Mouse (Mus musculus) liver, postnatal 0 days (tissue): ENCODE results near the gene Bex1. TPM values are rescaled to one million over a fixed set of nuclear protein-coding genes. Genes with fewer than 3 reads are reported as not detected.

ENCODE experiments used
- ATAC-seq: fragments of 200-750 bp; cut with Nextera tagmentation; 2 replicates; pipeline ENCODE4 v1.8.0; 2017; ENCODE audit warnings: mild to moderate bottlenecking, moderate library complexity
- DNase-seq: peaks from one replicate; pipeline ENCODE4 v3.0.0-alpha.2; 2016
- H3K27ac ChIP-seq: fragments of 300-500 bp; sonication (generic); 2 replicates; pipeline ENCODE4 v1.5.1; 2014; ENCODE audit warnings: antibody characterized with exemption, moderate library complexity, mild to moderate bottlenecking, low read depth
- H3K27me3 ChIP-seq: fragments of 300-500 bp; sonication (generic); 2 replicates; pipeline ENCODE4 v1.6.1; 2014; ENCODE audit warnings: low read length, control low read depth, mixed read lengths; ENCODE audit not compliant: insufficient read depth
- H3K36me3 ChIP-seq: fragments of 300-500 bp; sonication (generic); replicated peaks from 2 replicates; pipeline ENCODE4 v1.6.1; 2014; ENCODE audit warnings: mild to moderate bottlenecking, control low read depth, low read length, moderate library complexity, mixed read lengths; ENCODE audit not compliant: insufficient read depth
- H3K4me1 ChIP-seq: fragments of 300-500 bp; sonication (generic); 2 replicates; pipeline ENCODE4 v1.6.1; 2014; ENCODE audit warnings: antibody characterized with exemption, mild to moderate bottlenecking, control low read depth; ENCODE audit not compliant: insufficient read depth
- H3K4me2 ChIP-seq: fragments of 300-500 bp; sonication (generic); 2 replicates; pipeline ENCODE4 v1.6.1; 2014; ENCODE audit warnings: low read depth, mild to moderate bottlenecking, low read length, moderate library complexity, mixed read lengths
- H3K4me3 ChIP-seq: fragments of 300-500 bp; sonication (generic); 2 replicates; pipeline ENCODE4 v1.5.1; 2014; ENCODE audit warnings: low read depth, low read length
- H3K9ac ChIP-seq: fragments of 300-500 bp; sonication (generic); replicated peaks from 2 replicates; pipeline ENCODE4 v1.6.1; 2014; ENCODE audit warnings: mild to moderate bottlenecking, moderate library complexity
- H3K9me3 ChIP-seq: fragments of 300-500 bp; sonication (generic); 2 replicates; pipeline ENCODE4 v1.6.1; 2016; ENCODE audit warnings: mild to moderate bottlenecking, control low read depth, low read length, mixed read lengths
- CTCF ChIP-seq: sonication (generic); IDR thresholded peaks from 2 replicates; pipeline ENCODE4 v1.5.1; 2016; ENCODE audit warnings: antibody characterized with exemption, low read depth
- EP300 ChIP-seq: IDR thresholded peaks from 2 replicates; pipeline ENCODE4 v1.6.1; 2016; ENCODE audit warnings: antibody characterized with exemption, low read depth, mild to moderate bottlenecking
- WGBS: fragments of 180-500 bp; shearing (Covaris S2); extraction: QIAGEN DNeasy Blood & Tissue Kit; methylation state at CpG from one replicate; pipeline ENCODE4 v1.1.7; 2014; ENCODE audit not compliant: insufficient replicate concordance; 5-methylcytosine and 5-hydroxymethylcytosine counted together
- microRNA-seq: library from miRNA; unstranded; fragments of <30 nt; microRNA quantifications from one replicate; pipeline ENCODE4, GENCODE M21; 2016
- polyA plus RNA-seq: library from polyadenylated mRNA; unstranded; fragments of >200 nt; fragmentation: Nextera tagmentation; extraction: Ambion mirVana; gene quantifications from 2 replicates; pipeline ENCODE4 v1.2.1, GENCODE M21; 2015

Gene Bex1
- polyA plus RNA-seq, 1 experiment from 2014 or later: 134 TPM

- no peaks in the 10 kb centered on the region for H3K9me3 ChIP-seq
- no peak overlapping the region for H3K9ac ChIP-seq
- no peak for TF ChIP-seq EP300
- no peak for TF ChIP-seq CTCF
- DNase-seq: no peak
- no peaks in the 10 kb centered on the region for H3K4me1 ChIP-seq
- no peaks in the 10 kb centered on the region for H3K27me3 ChIP-seq
- WGBS: 35% methylated on average over 11 of the region's 11 CpGs
- H3K4me3 ChIP-seq: no peak overlapping the region
- no peaks in the 10 kb centered on the region for H3K36me3 ChIP-seq
- H3K27ac ChIP-seq: no peak overlapping the region
- no peak overlapping the region for H3K4me2 ChIP-seq
- ATAC-seq: no peak
Measured at GRCm38 (mm10) chrX:136180897-136181553, 34.3 kb downstream of the Bex1 start.

DNA sequence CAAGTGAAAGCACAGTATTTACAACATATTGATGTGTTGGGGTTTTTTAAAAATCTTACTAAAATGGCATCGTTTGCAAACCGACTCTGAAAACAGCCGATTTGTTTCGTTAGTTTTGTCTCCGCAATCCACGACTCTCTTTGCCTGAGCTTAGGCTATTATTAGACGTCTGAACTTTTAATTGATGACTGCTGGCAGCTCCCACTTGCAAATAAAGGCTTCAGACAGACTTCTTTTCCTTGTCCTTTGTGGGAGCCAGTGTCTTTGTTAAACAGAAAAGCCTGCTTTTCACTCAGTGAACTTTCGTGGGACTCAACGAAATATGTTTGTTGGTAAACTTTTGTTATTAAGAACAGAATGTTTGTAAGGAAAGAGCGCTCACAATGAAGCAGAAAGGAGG, 42.5 kb downstream of the Bex1 start:
- H3K4me2 ChIP-seq: peak overlapping the region; percentile 70
- no peaks in the 10 kb centered on the region for H3K36me3 ChIP-seq
- no peaks in the 10 kb centered on the region for H3K27me3 ChIP-seq
- ATAC-seq (no peak), DNase-seq (no peak)
- no peaks in the 10 kb centered on the region for H3K9me3 ChIP-seq
- no peaks in the 10 kb centered on the region for H3K4me1 ChIP-seq
- WGBS: 30% methylated on average over 10 of the region's 10 CpGs
- H3K4me3 ChIP-seq: peak overlapping the region; percentile 59
- H3K27ac ChIP-seq: peak overlapping the region; percentile 70; the same call in 1 of the 2 replicates
- peak overlapping the region; percentile 67; the same call in 1 of the 2 replicates for H3K9ac ChIP-seq
- TF ChIP-seq CTCF: no peak

- no peaks in the 10 kb centered on the region for H3K27me3 ChIP-seq
- H3K9ac ChIP-seq: peak within 1 kb of the TSS; percentile 67
- WGBS: 7% methylated on average over 10 of the region's 10 CpGs
- H3K9me3 ChIP-seq: no peaks in the 10 kb centered on the region
- H3K4me1 ChIP-seq: no peaks in the 10 kb centered on the region
- DNase-seq (peak; percentile 79), ATAC-seq (peak; percentile 93)
- peak within 1 kb of the TSS; percentile 70 for H3K27ac ChIP-seq
- no peaks in the 10 kb centered on the region for H3K36me3 ChIP-seq
- TF ChIP-seq EP300 (0 out of 2 replicates have a peak, but pooled peaks have one; percentile 45), CTCF (peak; percentile 22; the same call in 1 of the 2 replicates)
- peak within 1 kb of the TSS; percentile 59 for H3K4me3 ChIP-seq
- H3K4me2 ChIP-seq: peak within 1 kb of the TSS; percentile 70
Measured at GRCm38 (mm10) chrX:136172118-136172551, 43.2 kb downstream of the Bex1 start, which contains the start of gene Tceal8. Gene Tceal8 (minus strand): TSS chrX:136172342.

GRCm38 (mm10) chrX:136171189-136172117, 43.9 kb downstream of the Bex1 start:
- Histone ChIP-seq H3K36me3 (no peaks in the 10 kb centered on the region), H3K4me1 (no peaks in the 10 kb centered on the region), H3K4me3 (peak overlapping the region; percentile 59), H3K9me3 (no peaks in the 10 kb centered on the region), H3K27me3 (no peaks in the 10 kb centered on the region), H3K4me2 (peak overlapping the region; percentile 70), H3K27ac (peak overlapping the region; percentile 70), H3K9ac (peak overlapping the region; percentile 67)
- ATAC-seq (peak; percentile 64), DNase-seq (peak; percentile 69)
- TF ChIP-seq EP300 (no peak), CTCF (no peak)
- 22% methylated on average over 24 of the region's 24 CpGs for WGBS

DNA sequence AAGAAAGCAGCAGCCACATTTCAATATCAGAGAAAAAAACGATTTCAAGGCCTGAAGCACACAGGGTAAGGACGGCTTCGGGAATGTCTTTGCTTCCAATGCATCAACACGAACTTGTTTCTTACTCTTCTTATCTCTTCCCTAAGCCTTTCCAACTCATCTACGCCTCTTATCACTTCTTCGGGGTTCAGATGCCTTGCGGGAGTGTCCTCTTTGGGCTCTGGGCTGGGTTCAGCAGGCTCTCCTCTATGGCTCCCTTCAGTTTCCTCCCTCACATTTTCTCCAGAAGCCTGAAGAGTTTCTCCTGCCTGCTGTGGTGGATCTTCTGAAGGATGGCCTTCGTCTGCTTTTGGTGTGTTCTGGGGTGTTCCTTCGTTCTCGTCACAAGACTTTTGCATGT, 44.7 kb downstream of the Bex1 start:
- TF ChIP-seq EP300 (no peak), CTCF (no peak)
- H3K9ac ChIP-seq: peak overlapping the region; percentile 67; the same call in 1 of the 2 replicates

More for the DNA sequence above, 44.7 kb downstream of the Bex1 start:
- Histone ChIP-seq H3K4me1 (no peaks in the 10 kb centered on the region), H3K4me2 (peak overlapping the region; percentile 70), H3K9me3 (no peaks in the 10 kb centered on the region), H3K36me3 (no peaks in the 10 kb centered on the region), H3K27ac (peak overlapping the region; percentile 71; the same call in 1 of the 2 replicates), H3K27me3 (no peaks in the 10 kb centered on the region), H3K4me3 (peak overlapping the region; percentile 59)
- DNase-seq (no peak), ATAC-seq (peak; percentile 26; the same call in 1 of the 2 replicates)
- 56% methylated on average over 10 of the region's 10 CpGs for WGBS

Small RNA genes within 50 kb of the gene (microRNA-seq; reads per million reads assigned to microRNA genes)
- not detected for gene Mir6383

Other genes with a start within 250 kb of the Bex1 start
- 16.3 and 16.8 TPM in 2 replicates for gene Arxes2, start 221.7 kb downstream of the Bex1 start, polyA plus RNA-seq
- 3.8 and 4.4 TPM in 2 replicates for gene Arxes1, start 182.1 kb downstream of the Bex1 start, polyA plus RNA-seq
- 141 and 149 TPM in 2 replicates for gene Bex2, start 147.3 kb downstream of the Bex1 start, polyA plus RNA-seq
- 0.07 and 0.09 TPM in 2 replicates for gene Nxf3, start 130.3 kb downstream of the Bex1 start, polyA plus RNA-seq
- 111 and 121 TPM in 2 replicates for gene Bex4, start 76.5 kb downstream of the Bex1 start, polyA plus RNA-seq
- gene Tceal8, start 43.2 kb downstream of the Bex1 start, polyA plus RNA-seq: 139 and 150 TPM in 2 replicates
- 12.7 and 16.3 TPM in 2 replicates for gene Tceal5, start 11.6 kb downstream of the Bex1 start, polyA plus RNA-seq
- gene Tceal7, start 734 bp downstream of the Bex1 start, polyA plus RNA-seq: 0.36 and 5.2 TPM in 2 replicates
- gene Tceal9, start 29.6 kb upstream of the Bex1 start, polyA plus RNA-seq: 220 and 246 TPM in 2 replicates
- 179 and 196 TPM in 2 replicates for gene Bex3, start 54.7 kb upstream of the Bex1 start, polyA plus RNA-seq